Mouse (Mus musculus): Measurements from ENCODE around the gene Adamts4. TPM values are rescaled to one million over a fixed set of nuclear protein-coding genes. Genes with fewer than 3 reads are reported as not detected.

Adamts4 gene
- total RNA-seq, 2 experiments from 2014 or later = 4.3 to 4.5 TPM

GRCm38 (mm10) chr1:171251594-171252324 lies 1.5 kb downstream of the Adamts4 start:
- no peak for DNase-seq (ENCODE audit: low spot score in 2 of 2)

GRCm38 (mm10) chr1:171252415-171252814 lies 2.2 kb downstream of the Adamts4 start:
- no peak for DNase-seq (ENCODE audit: low spot score in 2 of 2)

- no peak for DNase-seq (ENCODE audit: low spot score in 2 of 2)
Measured at GRCm38 (mm10) chr1:171256095-171256818, 6.0 kb downstream of the Adamts4 start.

GRCm38 (mm10) chr1:171256937-171257548 lies 6.8 kb downstream of the Adamts4 start:
- no peak for DNase-seq (ENCODE audit: low spot score in 2 of 2)

GRCm38 (mm10) chr1:171257781-171258180 lies 7.6 kb downstream of the Adamts4 start:
- DNase-seq (ENCODE audit: low spot score in 2 of 2) = no peak

GRCm38 (mm10) chr1:171258921-171259320 lies 8.7 kb downstream of the Adamts4 start:
- DNase-seq (ENCODE audit: low spot score in 2 of 2) = no peak

- no peak for DNase-seq (ENCODE audit: low spot score in 2 of 2)
Measured at GRCm38 (mm10) chr1:171260316-171260715, 10.1 kb downstream of the Adamts4 start.

- DNase-seq (ENCODE audit: low spot score in 2 of 2) = no peak
Measured at GRCm38 (mm10) chr1:171262594-171263130, 12.4 kb downstream of the Adamts4 start.

- DNase-seq (ENCODE audit: low spot score in 2 of 2) = no peak
Measured at GRCm38 (mm10) chr1:171263185-171263611, 13.0 kb downstream of the Adamts4 start.

- DNase-seq (ENCODE audit: low spot score in 2 of 2) = no peak
Measured at GRCm38 (mm10) chr1:171263666-171264461, 13.6 kb downstream of the Adamts4 start.

GRCm38 (mm10) chr1:171265971-171266744 lies 15.9 kb downstream of the Adamts4 start:
- no peak for DNase-seq (ENCODE audit: low spot score in 2 of 2)

GRCm38 (mm10) chr1:171268341-171268740 lies 18.1 kb downstream of the Adamts4 start:
- no peak for DNase-seq (ENCODE audit: low spot score in 2 of 2)

GRCm38 (mm10) chr1:171269848-171270572 lies 19.8 kb downstream of the Adamts4 start, which contains the start of gene B4galt3:
B4galt3 (plus strand) TSS chr1:171270328.
- peak; percentile 90 to 91 for DNase-seq (ENCODE audit: low spot score in 2 of 2)

- no peak for DNase-seq (ENCODE audit: low spot score in 2 of 2)
Measured at GRCm38 (mm10) chr1:171270573-171270900, 20.3 kb downstream of the Adamts4 start.

GRCm38 (mm10) chr1:171271196-171271595 lies 21.0 kb downstream of the Adamts4 start:
- no peak for DNase-seq (ENCODE audit: low spot score in 2 of 2)

GRCm38 (mm10) chr1:171271622-171272021 lies 21.4 kb downstream of the Adamts4 start:
- no peak for DNase-seq (ENCODE audit: low spot score in 2 of 2)

- DNase-seq (ENCODE audit: low spot score in 2 of 2) = no peak
Measured at GRCm38 (mm10) chr1:171272086-171272485, 21.9 kb downstream of the Adamts4 start.

- DNase-seq (ENCODE audit: low spot score in 2 of 2) = no peak
Measured at GRCm38 (mm10) chr1:171274171-171274570, 23.9 kb downstream of the Adamts4 start.

- no peak for DNase-seq (ENCODE audit: low spot score in 2 of 2)
Measured at GRCm38 (mm10) chr1:171275144-171275734, 25.0 kb downstream of the Adamts4 start.
